Mouse (Mus musculus) kidney, adult 11 months (tissue): Measurements from ENCODE around the gene Enpep.

Source experiments
- DNase-seq: peaks from one replicate; pipeline ENCODE4 v3.0.0; 2022

Enpep gene

GRCm38 (mm10) chr3:129238010-129238409 is 94.5 kb downstream of the Enpep start:
- DNase-seq = no peak

- DNase-seq = no peak
These were observed 105.2 kb downstream of the Enpep start for GRCm38 (mm10) chr3:129227331-129227730.

- no peak for DNase-seq
These were observed 105.8 kb downstream of the Enpep start for GRCm38 (mm10) chr3:129226681-129227080.

GRCm38 (mm10) chr3:129225577-129226289 is 106.8 kb downstream of the Enpep start:
- DNase-seq = no peak

GRCm38 (mm10) chr3:129224806-129225576 is 107.5 kb downstream of the Enpep start:
- DNase-seq = peak; percentile 80

GRCm38 (mm10) chr3:129223964-129224805 is 108.3 kb downstream of the Enpep start:
- no peak for DNase-seq

GRCm38 (mm10) chr3:129223401-129223800 is 109.1 kb downstream of the Enpep start:
- DNase-seq = no peak

- DNase-seq = no peak
These were observed 109.9 kb downstream of the Enpep start for GRCm38 (mm10) chr3:129222448-129223290.

- no peak for DNase-seq
These were observed 110.9 kb downstream of the Enpep start for GRCm38 (mm10) chr3:129221380-129222260.

- DNase-seq = peak; percentile 83
These were observed 111.7 kb downstream of the Enpep start for GRCm38 (mm10) chr3:129220681-129221379.

- no peak for DNase-seq
These were observed 112.3 kb downstream of the Enpep start for GRCm38 (mm10) chr3:129220086-129220670.
